Mouse (Mus musculus): ENCODE measurements around the gene Rhno1. TPM values are rescaled to one million over a fixed set of nuclear protein-coding genes. Genes with fewer than 3 reads are reported as not detected.
A peak's percentile ranks its signal among the peaks of the same experiment; 100 is the strongest.

Gene Rhno1
- total RNA-seq, 2 experiments from 2014 or later: 16.3 to 18.2 TPM

DNA sequence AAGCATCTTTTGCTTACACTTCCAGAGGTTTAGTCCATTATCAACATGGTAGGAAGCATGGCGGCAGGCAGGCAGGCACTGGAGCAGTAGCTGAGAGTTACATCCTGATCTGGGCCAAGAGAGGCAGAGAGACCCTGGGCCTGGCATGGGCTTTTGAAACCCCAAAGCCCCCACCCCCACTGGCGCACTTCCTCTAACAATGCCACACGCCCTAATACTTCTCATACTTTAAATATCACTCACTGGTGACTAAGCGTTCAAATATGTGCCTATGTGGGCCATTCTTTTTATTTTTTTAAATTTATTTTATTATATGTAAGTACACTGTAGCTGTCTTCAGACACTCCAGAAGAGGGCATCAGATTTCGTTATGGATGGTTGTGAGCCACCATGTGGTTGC is 3.8 kb upstream of the Rhno1 start:
- no peak for DNase-seq (ENCODE audit: low spot score in 2 of 2)
- intact Hi-C loops (cut with DNase I): no loop called here

GRCm38 (mm10) chr6:128364721-128365120 is 2.0 kb upstream of the Rhno1 start:
- DNase-seq (ENCODE audit: low spot score in 2 of 2): no peak
- intact Hi-C loops (cut with DNase I): loop anchor here (5.0 kb wide), 2 partner anchors 48 to 113 kb away; no protein-coding TSS in a partner anchor

GRCm38 (mm10) chr6:128363007-128363825 is 505 bp upstream of the Rhno1 start:
- intact Hi-C loops (cut with DNase I): loop anchor here (5.0 kb wide), 2 partner anchors 49 to 114 kb away; no protein-coding TSS in a partner anchor
- DNase-seq (ENCODE audit: low spot score in 2 of 2): no peak

DNA sequence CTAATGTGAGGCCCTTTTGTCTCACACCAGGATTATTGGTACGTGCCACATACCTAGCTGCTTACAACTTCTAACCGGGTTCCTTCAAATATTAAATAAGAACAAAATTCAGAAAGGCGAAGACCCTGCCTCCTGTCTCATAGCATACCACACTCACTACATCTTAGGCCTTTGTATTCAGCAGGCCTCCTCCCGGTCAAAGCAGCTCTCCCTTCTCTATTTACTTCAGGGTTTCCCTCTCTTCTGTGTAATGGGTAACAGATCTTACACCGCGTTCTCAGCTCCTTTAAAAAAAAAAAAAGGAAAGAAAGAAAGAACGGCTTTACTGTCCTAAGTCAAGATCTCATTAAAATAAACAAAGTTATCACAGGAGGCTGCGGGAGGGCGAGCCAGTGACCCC is 810 bp downstream of the Rhno1 start:
- intact Hi-C loops (cut with DNase I): loop anchor here (5.0 kb wide), 2 partner anchors 50 to 115 kb away; no protein-coding TSS in a partner anchor
- DNase-seq (ENCODE audit: low spot score in 2 of 2): no peak

DNA sequence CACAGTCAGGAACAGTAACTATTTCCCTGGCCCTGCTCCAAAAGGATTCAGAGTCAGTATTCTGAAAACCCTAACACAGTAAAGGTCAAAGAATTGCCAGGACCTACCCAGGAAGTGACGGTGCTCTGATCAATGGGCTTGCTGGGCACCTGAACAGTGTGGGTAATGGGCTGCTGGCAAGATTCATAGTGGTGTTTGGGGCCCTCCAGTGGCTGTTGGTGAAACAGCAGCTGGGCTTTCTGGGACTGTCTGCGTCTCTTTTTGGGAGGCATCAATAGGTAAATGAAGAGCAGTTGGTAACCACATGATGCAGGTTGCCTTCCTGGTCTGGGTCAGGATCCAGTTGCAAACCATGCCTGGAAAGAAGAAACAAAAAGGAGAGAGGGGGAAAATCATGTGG is 3.7 kb downstream of the Rhno1 start:
- intact Hi-C loops (cut with DNase I): loop anchor here (2.0 to 5.0 kb wide), 2 partner anchors 40 to 122 kb away; no protein-coding TSS in a partner anchor
- peak; percentile 68 to 79 for DNase-seq (ENCODE audit: low spot score in 2 of 2)

DNA sequence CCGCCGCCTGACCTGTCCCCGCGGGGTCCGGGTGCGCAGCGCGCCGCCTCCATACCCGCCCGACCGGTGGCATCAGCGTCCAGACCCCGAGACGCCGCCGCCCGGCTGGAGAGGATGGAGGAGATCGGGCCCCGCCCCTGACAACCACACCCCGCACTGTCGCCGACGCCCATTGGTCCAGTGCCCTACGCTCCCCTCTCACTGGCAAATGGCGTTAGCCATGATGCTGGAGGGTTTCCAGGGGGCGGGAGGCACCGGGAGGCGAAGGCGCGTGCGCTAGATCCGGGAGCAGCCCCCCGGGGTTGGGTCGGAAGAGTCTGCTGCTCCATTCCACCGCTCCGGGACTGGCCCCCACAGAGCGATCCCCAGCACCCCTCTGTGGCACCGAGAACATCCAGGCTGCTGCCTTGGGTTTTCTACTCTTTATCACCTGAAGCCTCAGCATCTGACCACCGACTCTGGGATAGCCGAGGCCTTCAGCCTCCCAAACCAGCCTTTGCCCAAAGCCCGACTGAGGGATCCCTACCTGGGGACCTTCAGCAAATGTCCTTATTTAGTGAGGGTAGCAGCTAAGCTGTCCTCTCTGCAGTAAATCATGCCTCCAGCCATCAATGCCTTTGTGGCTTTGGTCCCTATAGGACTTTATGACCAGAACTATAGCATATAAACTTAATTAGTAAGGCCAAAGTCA is 6.8 kb downstream of the Rhno1 start, which contains the start of gene Tulp3:
Tulp3 (minus strand) TSS at position 126 of the 691 bp plus-strand sequence.
- intact Hi-C loops (cut with DNase I): loop anchor here (5.0 kb wide), 1 partner anchor 119 kb away; no protein-coding TSS in a partner anchor
- peak; percentile 97 for DNase-seq (ENCODE audit: low spot score in 2 of 2)

DNA sequence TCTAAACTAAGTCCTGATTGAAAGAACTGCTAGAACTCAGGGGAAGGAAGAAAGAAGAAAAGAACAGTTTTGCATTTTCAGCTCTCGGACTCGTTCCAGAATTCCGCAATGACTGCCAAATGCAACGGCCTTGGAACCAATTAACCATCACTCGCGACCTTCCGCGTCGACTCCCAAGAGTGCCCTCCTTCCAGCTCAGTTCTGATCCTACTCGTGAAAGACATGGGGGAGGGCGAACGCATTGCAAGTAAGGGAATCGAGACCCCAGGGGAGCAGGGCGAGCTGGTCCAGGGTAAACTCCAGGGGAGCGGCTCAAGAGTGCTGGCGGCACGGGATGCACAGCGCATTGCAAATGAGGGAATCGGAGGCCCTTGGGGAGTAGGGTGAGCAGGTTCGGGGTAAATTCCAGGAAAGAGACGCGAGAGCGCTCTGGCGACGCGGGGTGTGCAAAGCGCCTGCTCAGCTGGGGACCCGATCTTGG is 7.5 kb downstream of the Rhno1 start:
- intact Hi-C loops (cut with DNase I): loop anchor here (5.0 kb wide), 1 partner anchor 118 kb away; no protein-coding TSS in a partner anchor

GRCm38 (mm10) chr6:128354140-128354539 is 8.6 kb downstream of the Rhno1 start:
- no peak for DNase-seq (ENCODE audit: low spot score in 2 of 2)
- intact Hi-C loops (cut with DNase I): no loop called here

More for the DNA sequence above, 7.5 kb downstream of the Rhno1 start:
- peak; percentile 56 to 57 for DNase-seq (ENCODE audit: low spot score in 2 of 2)

DNA sequence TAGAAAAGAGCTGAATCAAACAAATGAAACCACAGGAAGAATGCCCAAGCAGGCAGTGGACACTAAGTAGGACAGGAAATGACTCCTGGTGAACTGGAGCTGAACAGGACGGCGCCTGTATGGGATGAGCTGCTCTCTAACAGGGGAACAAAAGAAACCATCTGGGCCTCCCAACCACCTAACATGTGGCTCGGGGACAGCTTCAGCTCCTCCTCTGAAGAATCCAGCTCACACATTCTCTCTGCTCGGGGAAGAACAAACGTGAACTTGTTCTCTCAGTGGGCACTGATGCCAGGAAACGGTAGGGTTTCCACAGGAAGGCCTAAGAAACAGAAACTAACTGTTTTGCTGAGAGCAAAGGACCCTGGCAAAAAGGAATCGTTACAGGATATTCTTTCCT is 13.0 kb downstream of the Rhno1 start:
- DNase-seq (ENCODE audit: low spot score in 2 of 2): peak; percentile 33 to 62
- intact Hi-C loops (cut with DNase I): no loop called here

GRCm38 (mm10) chr6:128346782-128347181 is 15.9 kb downstream of the Rhno1 start:
- DNase-seq (ENCODE audit: low spot score in 2 of 2): peak in 1 of 2 experiments; percentile 26
- intact Hi-C loops (cut with DNase I): no loop called here

- no peak for DNase-seq (ENCODE audit: low spot score in 2 of 2)
- intact Hi-C loops (cut with DNase I): no loop called here
These were observed 17.1 kb downstream of the Rhno1 start for GRCm38 (mm10) chr6:128345623-128346022.

DNA sequence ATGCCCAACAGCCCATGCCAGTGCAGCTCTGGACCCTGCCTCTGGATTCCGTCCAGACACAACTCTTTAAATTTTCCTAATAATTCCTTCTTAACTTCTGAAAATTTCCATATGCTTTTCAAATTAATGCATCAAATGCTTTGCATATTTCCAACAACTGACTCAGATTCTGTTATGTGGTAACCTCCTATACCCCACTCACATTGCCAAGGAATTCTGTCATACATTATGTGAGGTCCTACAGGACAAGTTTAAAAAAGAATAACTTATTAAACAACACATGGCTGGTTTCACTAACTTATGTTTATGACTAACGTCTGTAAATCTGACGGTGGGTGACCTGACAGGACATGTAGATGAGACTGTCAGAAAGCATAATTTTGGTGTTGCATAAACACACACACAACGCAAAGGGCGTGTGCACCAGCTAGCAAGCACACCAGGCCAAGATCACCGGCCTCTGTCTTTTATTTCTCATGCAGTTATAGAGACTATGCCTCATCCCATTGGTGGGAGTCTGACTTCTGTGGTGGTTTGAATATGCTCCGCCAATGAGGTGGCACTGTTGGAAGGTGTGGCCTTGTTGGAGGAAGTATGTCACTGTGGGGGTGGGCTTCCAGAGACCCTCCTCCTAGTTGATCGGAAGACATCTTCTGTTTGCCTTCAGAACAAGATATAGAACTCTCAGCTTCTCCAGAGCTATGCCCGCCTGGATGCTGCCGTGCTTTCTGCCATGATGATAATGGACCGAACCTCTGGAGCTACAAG is 20.6 kb downstream of the Rhno1 start:
- DNase-seq (ENCODE audit: low spot score in 2 of 2): no peak
- intact Hi-C loops (cut with DNase I): no loop called here

DNA sequence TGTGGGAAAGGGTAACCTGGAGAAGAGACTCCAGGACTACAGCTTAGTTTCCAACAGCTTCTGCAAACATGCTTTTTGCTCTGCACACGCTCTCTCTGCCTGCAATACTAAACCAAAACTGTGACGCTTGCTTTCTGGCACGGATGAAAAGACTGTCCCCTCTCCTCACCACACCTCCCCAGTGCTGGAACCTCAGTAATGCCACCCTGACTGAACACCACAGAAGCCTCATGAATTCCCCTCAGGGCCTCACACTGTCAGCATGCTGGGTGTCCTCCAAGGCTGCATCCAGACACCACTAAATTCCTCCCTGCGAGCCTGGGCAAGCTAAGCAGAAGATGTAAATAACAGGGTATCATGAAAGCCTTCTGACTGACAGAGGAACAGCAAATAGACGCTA is 23.8 kb downstream of the Rhno1 start:
- no peak for DNase-seq (ENCODE audit: low spot score in 2 of 2)
- intact Hi-C loops (cut with DNase I): no loop called here

GRCm38 (mm10) chr6:128337467-128337866 is 25.2 kb downstream of the Rhno1 start:
- no peak for DNase-seq (ENCODE audit: low spot score in 2 of 2)
- intact Hi-C loops (cut with DNase I): no loop called here

DNA sequence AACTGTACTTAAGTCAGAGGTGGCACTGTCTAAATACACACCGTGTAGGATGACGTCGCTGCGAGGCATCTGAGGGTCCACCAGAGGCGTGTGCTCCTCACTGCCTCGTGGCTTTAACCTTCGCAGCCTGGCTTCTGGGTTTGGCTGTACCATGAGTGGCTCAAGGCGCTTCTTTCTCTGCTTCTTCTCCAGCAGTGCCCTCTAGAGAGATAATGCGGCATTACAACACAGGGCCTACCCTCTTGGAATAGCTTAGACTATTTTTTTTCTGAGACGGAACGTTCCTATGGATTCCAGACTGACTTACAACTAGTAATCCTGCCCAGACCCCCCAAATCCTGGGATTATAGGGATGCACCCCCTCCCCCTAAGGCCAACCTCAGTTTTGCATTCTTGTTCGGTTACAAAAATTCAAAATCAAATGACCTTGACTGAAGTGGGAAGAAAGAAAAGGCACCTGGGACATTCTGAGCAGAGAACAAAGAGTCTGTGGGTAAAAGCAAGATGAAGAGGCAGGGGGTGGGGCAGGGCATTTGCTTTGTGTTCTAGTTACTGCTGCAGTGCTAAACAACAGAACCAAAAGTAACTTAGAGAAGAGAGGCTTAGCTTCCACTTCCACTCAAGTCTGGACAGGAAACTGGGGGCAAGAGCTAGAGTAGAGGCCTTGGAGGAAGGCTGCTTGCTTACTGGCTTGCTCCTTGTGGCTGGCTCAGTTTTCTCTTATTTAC is 28.1 kb downstream of the Rhno1 start:
- peak; percentile 81 to 82 for DNase-seq (ENCODE audit: low spot score in 2 of 2)
- intact Hi-C loops (cut with DNase I): no loop called here

DNA sequence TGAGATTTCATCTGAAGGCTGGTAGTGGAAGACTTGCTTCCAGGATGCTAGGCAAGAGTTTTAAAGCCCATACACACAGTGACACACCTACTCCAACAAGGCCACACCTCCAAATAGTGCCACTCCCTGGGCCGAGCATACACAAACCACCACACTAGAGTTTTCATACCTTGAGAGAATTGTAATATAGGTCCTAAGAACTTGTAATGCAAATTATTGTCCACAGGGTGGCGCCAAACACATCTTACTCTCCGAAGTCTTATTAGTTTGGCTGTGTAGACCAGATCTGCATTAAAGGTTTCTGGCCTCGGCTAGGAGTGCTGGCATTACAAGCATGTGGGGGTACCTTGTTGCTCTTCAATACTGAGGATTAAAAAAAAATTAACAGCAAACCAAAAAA is 44.4 kb downstream of the Rhno1 start:
- intact Hi-C loops (cut with DNase I): loop anchor here (2.0 kb wide), 2 partner anchors 40 to 92 kb away; no protein-coding TSS in a partner anchor
- peak; percentile 76 to 81 for DNase-seq (ENCODE audit: low spot score in 2 of 2)

DNA sequence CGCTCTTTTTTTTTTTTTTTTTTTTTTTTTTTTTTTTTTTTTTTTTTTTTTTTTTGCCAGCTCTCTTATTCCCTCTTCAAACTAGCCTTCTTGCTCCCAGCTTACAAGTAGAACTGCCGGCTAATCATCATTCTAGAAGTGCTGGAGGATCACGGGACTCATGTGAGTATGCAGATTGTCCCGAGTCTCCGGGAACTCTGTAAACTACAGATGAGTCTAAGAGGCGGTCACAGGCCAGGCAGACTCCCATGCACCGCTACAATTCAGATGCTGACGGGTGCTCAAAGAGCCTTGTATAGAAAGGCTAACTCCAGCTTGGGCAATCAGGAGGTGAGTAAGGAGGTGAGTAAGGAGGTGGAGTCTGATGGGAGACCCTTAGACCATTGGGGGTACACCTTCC is 47.1 kb downstream of the Rhno1 start:
- DNase-seq (ENCODE audit: low spot score in 2 of 2): no peak
- intact Hi-C loops (cut with DNase I): no loop called here

DNA sequence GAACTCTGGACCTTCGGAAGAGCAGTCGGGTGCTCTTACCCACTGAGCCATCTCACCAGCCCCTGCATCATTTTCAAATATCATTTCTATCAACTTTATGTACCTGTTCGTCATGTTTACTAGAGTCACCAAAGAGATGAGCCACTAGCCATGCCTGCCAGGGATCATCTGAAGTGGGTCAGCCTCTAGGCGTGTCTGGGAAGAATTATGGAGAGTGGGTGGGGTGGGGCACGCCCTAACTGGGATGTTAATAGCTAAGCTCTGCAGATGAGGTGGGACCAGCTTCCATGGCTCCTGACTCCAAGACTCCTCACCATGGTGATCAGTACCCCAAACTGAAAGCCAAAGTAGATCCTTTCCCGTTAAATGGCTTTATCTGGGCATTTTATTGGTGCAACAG is 47.9 kb downstream of the Rhno1 start:
- no peak for DNase-seq (ENCODE audit: low spot score in 2 of 2)
- intact Hi-C loops (cut with DNase I): no loop called here

GRCm38 (mm10) chr6:128308311-128308710 is 54.4 kb downstream of the Rhno1 start:
- intact Hi-C loops (cut with DNase I): loop anchor here (5.0 kb wide), 1 partner anchor 71 kb away; no protein-coding TSS in a partner anchor
- DNase-seq (ENCODE audit: low spot score in 2 of 2): peak; percentile 23 to 56
